Mouse (Mus musculus): ENCODE results near the gene Mpg.
"Not testable (repeated sequence)": the region's sequence is repeated elsewhere in the genome, so short reads cannot be mapped to it uniquely, and the experiment has no call there.

Mpg gene

GRCm38 (mm10) chr11:32226124-32226871 is at the start of gene Mpg:
Gene Mpg (plus strand): TSS chr11:32226505.
- peak; percentile 90 to 94 for DNase-seq

- no peak for DNase-seq
Measured at GRCm38 (mm10) chr11:32178506-32178905, 47.8 kb upstream of the Mpg start.

- DNase-seq: no peak
Measured at GRCm38 (mm10) chr11:32181246-32181645, 45.1 kb upstream of the Mpg start.

DNA sequence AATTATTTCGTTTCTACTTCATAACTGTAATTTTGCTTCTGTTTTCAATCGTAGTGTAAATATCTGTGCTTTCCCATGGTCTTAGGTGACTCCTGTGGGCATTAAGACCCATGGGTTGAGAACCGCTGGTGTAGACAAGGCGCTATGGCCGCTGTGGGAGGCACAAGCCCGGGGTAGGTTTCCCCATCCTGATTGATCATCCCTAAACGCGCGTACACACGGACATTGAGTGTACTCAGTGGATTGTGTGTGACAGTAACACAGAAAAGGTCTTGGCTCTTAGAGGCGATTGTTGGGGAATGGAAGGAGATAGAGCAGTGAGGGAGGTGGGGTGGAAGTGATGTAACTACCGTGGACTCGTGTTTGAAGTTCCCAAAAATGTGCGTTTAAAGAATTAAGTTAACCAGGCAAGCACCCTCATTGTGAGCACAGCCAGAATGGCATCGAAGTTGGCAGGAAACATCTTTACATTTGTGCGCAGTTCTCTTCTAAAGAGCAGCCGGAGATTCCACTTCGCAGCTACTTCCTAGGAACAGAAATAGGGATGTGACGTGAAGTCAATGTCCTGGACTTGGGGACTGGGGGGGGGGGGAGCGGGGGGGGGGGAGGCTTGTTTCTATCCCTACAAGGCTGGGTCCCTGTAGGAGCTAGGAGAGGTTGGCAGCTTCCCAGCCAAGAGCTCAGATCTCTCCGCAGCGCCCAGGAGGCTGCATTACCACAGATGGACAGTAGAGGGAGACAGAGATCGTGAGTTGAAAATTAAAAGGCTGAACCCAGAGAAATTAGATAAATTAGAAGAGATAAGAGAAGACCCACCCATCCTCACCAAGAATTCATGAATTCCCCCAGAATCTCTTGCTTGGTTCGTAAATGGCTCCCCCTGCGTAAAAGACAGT is 44.1 kb upstream of the Mpg start:
- DNase-seq: peak; percentile 90 to 94

GRCm38 (mm10) chr11:32184469-32184868 is 41.8 kb upstream of the Mpg start:
- DNase-seq: no peak

- DNase-seq: no peak
Measured at GRCm38 (mm10) chr11:32186031-32186430, 40.3 kb upstream of the Mpg start.

- no peak for DNase-seq
Measured at GRCm38 (mm10) chr11:32187256-32187655, 39.0 kb upstream of the Mpg start.

DNA sequence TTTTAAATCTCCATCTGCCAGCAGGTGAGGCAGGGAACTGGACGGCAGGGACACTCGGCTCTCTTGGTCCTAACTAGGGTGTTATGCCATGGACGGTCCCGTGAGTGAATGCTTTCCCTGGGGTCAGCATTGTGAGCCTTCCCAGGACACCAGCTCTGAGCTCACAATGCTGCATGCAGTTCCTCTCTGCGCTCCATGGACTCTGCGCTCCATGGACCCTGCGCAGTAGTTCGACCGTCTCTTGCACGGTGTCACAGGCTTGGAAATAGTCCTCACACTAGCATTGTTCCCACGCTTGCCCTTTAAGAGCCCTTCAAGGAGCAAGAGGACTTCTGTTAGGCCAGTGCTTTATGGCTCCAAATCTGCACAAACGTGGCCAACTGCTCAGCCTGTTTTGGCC is 37.4 kb upstream of the Mpg start:
- peak in 1 of 2 experiments; percentile 2 for DNase-seq

GRCm38 (mm10) chr11:32189434-32189833 is 36.9 kb upstream of the Mpg start:
- DNase-seq: no peak

GRCm38 (mm10) chr11:32190119-32190518 is 36.2 kb upstream of the Mpg start:
- no peak for DNase-seq

DNA sequence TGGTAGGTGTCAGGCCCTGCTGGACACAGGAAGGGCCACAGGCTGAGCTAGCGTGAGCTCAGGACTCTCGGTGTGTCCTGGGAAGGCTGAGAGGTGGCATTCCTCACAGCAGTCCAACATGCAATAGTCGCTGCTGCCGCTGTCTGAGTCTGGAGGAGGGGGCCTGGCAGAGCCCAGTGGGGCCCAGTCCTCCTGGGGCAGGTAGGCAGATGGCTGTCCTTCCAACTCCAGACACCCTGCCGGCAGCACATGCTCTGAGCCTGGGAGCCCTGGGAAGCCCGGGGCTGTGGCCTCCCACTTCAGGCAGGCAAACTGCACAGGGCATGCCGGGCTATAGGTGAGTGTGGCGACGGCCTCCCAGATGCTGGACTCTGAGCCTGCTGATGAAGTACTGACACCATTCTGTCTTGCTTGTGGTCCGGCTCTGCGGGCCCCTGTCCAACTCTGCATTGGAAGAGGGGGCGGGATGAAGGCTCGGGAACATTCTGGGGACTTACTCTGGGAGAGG is 35.6 kb upstream of the Mpg start:
- peak; percentile 44 to 45 for DNase-seq

GRCm38 (mm10) chr11:32193156-32193555 is 33.1 kb upstream of the Mpg start:
- DNase-seq: peak in 1 of 2 experiments; percentile 3

DNA sequence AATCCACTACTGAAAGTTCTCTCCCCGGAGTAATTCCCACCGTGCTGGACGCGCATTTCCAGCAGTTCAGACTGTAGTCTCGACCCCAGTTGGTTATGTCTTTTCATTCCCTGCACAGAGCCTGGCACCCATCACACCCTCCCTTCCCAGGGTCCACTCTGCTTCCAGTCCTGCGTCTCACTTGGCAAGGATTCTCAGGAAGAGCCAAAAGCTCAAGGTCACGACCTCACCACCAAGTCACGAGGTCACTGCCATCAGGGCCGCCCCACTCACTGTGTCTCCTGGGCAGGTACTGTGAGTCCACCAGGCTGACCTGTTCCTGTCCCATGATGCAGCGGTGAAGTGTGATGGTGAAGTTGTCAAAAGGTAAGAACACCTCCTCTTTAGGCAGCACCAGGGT is 32.2 kb upstream of the Mpg start:
- DNase-seq: peak in 1 of 2 experiments; percentile 2

- DNase-seq: peak in 1 of 2 experiments; percentile 2
Measured at GRCm38 (mm10) chr11:32194626-32195025, 31.7 kb upstream of the Mpg start.

- DNase-seq: no peak
Measured at GRCm38 (mm10) chr11:32195867-32196540, 30.3 kb upstream of the Mpg start.

- no peak for DNase-seq
Measured at GRCm38 (mm10) chr11:32196727-32197126, 29.6 kb upstream of the Mpg start.

DNA sequence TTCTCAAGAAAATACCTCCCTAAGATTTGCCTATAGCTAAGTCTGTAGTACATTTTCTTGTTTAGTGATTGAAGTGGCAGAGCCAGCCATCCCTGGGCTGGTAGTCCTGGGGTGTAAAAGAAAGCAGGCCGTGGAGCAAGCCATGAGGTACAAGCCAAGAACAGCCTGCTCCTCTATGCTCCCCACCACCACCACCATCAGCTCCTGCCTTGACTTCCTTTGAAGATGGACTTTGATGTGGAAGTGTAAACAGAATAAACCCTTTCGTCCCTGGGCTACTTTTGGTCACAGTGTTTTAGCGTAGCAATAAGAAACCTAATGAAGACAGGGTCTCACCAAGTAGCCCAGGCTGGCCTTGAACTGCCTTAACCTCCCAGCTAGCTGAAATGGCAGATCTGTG is 28.5 kb upstream of the Mpg start:
- no peak for DNase-seq

DNA sequence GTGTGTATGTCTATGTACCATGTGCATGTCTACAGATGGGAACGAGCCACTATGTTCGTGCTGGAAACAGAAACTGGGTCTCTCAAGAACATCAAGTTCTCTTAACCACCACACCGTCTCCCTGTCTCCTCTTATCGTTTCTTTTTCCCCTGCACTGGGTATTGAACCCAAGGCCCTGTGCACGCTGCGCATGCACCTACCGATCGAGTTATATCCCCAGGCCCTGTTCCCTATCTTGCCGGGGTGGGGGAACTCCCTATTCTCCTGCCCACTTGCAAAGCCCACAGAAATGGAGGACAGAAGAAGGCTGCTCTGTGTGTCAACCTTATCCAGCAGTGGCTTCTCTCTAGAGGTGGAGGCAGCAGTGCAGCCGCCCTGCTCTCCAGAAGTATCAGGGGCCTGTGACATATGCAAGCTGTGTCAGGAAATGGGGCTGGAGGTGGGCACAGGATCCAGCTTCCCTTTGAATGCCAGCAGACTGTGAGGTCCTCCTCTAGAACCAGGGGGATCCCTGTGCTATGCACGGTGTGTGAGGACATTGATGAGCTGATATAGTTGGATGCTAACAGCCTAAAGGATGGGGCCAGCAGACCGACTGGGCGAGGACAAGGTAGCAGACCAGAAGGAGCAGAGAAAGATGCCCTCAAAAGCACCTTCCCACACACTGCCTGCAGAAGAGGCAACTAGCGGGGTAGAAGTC is 27.9 kb upstream of the Mpg start:
- DNase-seq: peak in 1 of 2 experiments; percentile 1

DNA sequence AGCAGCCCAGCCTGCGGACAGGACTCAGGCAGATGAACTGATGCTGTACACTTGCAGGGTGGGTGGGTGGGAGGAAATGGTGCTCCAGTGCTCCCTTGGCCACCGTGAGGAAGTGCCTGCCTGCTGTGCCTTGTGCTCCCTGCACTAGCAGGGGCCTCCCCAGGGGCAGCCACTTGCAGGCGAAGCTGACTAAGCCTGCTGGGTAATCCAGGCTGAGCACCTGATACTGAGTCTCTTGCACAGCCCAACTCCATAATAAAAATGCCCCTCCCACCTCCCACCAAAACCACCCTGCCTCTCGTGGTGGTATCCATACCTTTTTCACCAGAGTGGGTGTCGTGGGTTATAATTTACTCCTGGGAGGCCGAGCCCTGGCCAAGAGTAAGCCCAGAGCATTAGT is 27.1 kb upstream of the Mpg start:
- peak in 1 of 2 experiments; percentile 2 for DNase-seq

GRCm38 (mm10) chr11:32200075-32200601 is 26.2 kb upstream of the Mpg start, which contains the start of gene Il9r:
Gene Il9r (minus strand): TSS chr11:32200279.
- no peak for DNase-seq

DNA sequence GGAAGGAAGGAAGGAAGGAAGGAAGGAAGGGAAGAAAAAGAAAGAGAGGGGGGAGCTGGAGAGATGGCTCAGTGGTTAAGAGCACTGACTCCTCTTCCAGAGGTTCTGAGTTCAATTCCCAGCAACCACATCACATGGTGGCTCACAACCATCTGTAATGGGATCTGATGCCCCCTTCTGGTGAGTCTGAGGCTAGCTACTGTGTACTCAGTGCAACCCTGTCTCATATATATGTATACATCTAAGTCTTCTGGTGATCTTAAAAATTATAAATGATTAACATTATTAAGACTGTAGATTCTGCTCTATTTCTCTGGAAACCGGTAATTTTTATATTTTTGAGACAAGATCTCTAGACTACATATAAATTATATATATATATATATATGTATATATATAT is 25.3 kb upstream of the Mpg start:
- DNase-seq: not testable (repeated sequence)

All from cerebellum, postnatal 25 days (tissue).